Mouse (Mus musculus) spleen, adult 2 months (tissue): ENCODE data around the gene Robo3. TPM values are rescaled to one million over a fixed set of nuclear protein-coding genes. Genes with fewer than 3 reads are reported as not detected.

ENCODE experiments used
- DNase-seq, 2 experiments: peaks; one replicate each; pipeline versions ENCODE4 v3.0.0 to v3.0.0-alpha.2; 2012 to 2021; ENCODE audit warnings: low spot score in 2 of 2, low read depth in 1 of 2
- H3K27ac ChIP-seq: fragments of 200-500 bp; 2 replicates; pipeline ENCODE4 v1.5.1; 2012; ENCODE audit warnings: low read length, inconsistent platforms; ENCODE audit not compliant: insufficient read depth
- H3K27me3 ChIP-seq: fragments of 200-500 bp; 2 replicates; pipeline ENCODE4 v1.6.1; 2012; ENCODE audit warnings: mild to moderate bottlenecking, moderate library complexity, low read length, inconsistent platforms; ENCODE audit not compliant: control insufficient read depth, insufficient read depth
- H3K36me3 ChIP-seq: fragments of 200-500 bp; 2 replicates; pipeline ENCODE4 v1.6.1; 2012; ENCODE audit warnings: mild to moderate bottlenecking, low read length, inconsistent platforms; ENCODE audit not compliant: control insufficient read depth, insufficient read depth
- H3K4me1 ChIP-seq: fragments of 200-500 bp; 2 replicates; pipeline ENCODE4 v1.6.1; 2011; ENCODE audit warnings: inconsistent platforms; ENCODE audit not compliant: control insufficient read depth, insufficient read depth, insufficient read length
- H3K4me3 ChIP-seq: fragments of 200-500 bp; 2 replicates; pipeline ENCODE4 v1.5.1; 2011; ENCODE audit warnings: mild to moderate bottlenecking, inconsistent platforms; ENCODE audit not compliant: insufficient read depth, insufficient read length; ENCODE audit errors: extremely low read depth
- CTCF ChIP-seq: fragments of 200-500 bp; IDR thresholded peaks from 2 replicates; pipeline ENCODE4 v1.5.1; 2011; ENCODE audit warnings: mild to moderate bottlenecking, inconsistent platforms; ENCODE audit not compliant: insufficient read depth, insufficient read length, insufficient replicate concordance; ENCODE audit errors: extremely low read depth
- POLR2A ChIP-seq: fragments of 200-500 bp; IDR thresholded peaks from 2 replicates; pipeline ENCODE4 v1.6.1; 2011; ENCODE audit warnings: low read depth, low read length, inconsistent platforms
- WGBS: fragments of 180-500 bp; shearing (Covaris S2); methylation state at CpG from one replicate; pipeline ENCODE4 v1.1.7; 2018; 5-methylcytosine and 5-hydroxymethylcytosine counted together
- polyA plus RNA-seq: library from polyadenylated mRNA; depleted of rRNA; stranded (reverse); fragments of >200 nt; gene quantifications from 2 replicates; pipeline ENCODE4 v1.2.3, GENCODE M21; 2012; rRNA removed

Gene Robo3
- polyA plus RNA-seq, 1 experiment = 0.81 TPM

DNA sequence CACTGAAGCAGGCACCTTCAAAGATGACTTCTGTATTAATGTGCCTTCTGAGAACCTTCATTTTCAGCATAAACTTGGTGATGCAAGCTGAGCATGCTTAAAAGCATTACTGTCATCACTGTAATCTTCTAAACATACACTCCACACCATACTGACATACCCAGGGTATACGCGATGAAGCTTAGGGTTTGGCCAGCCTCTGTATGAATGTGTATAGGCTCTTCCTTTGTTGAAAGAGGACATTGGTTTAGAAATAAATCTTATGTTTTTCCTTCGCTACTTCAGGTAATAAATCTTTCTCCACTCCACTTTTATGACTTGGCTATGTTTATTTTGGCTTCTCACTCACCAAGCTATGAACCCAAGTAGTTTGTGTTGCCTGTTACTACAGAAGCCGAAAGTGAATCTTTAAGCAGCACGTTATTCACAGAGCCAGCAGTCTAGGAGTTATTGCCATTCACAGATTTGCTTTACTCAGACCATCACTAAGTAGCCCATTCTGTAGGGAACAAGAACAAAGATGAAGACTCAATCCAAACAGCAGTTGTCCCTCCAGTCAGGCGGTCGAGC lies 61.7 kb downstream of the Robo3 start:
- no peak overlapping the region for H3K27ac ChIP-seq
- H3K36me3 ChIP-seq = no peaks in the 10 kb centered on the region
- 92% methylated on average over 7 of the region's 7 CpGs for WGBS
- H3K27me3 ChIP-seq = no peaks in the 10 kb centered on the region
- no peaks in the 10 kb centered on the region for H3K4me1 ChIP-seq
- no peak for DNase-seq
- no peak for TF ChIP-seq POLR2A
- TF ChIP-seq CTCF = no peak
- no peak overlapping the region for H3K4me3 ChIP-seq

DNA sequence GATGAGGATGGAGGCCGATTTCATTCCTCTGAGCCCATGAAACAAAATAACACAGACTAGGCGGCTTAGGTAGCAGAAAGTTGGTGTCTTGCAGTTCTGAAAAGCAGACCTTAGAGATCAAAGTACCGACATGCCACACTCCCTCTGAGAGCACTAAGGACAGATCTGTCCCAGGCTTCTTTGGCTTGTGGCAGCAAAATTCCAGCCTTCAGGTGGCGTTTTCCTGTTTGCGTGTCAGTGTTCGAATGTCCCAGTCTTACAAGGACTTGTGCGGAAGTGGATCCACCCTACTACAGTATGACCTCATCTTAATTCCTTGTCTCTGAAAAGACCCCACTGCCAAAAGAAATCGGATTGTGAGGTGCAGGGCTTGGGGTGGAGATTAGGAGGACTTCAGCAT lies 64.2 kb downstream of the Robo3 start:
- H3K4me1 ChIP-seq = no peaks in the 10 kb centered on the region
- no peak overlapping the region for H3K4me3 ChIP-seq
- TF ChIP-seq CTCF = no peak
- TF ChIP-seq POLR2A = no peak
- no peak for DNase-seq
- no peak overlapping the region for H3K27ac ChIP-seq
- no peaks in the 10 kb centered on the region for H3K27me3 ChIP-seq
- no peaks in the 10 kb centered on the region for H3K36me3 ChIP-seq
- 87% methylated on average over 8 of the region's 8 CpGs for WGBS

DNA sequence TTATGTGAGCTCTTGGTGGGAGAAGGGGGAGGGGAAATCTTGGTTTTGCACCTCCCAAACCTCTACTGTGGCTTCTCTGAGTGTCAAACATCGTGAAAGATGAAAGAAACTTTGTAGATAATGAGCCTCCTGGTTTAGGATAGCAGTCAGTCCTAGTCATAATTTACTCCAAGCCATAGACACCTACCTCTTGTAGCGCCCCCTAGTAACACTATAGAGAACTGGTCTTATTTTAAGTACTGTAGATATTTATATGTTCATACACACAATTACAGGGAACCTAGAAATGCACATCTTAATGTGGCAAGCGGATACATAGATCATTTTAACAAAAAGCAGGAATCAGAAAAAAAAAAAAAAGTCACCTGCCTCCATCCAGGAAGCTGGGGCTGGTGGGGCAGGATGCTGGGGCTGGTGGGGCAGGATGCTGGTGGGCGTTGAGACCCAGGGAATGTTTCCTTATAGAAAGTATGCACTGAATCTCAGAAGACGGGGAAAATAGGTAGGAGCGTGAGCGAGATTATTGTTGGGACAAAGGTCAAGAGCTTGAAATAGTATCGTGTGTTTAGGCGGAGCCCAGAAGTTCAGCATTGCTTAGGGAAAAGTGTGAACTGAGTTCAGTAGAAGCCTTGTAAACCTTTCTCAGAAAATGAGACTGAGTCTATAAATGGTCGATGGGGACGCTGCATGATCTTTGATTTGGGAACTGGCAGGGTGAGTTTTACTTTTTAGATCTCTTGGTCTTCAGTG lies 64.8 kb downstream of the Robo3 start:
- TF ChIP-seq POLR2A = no peak
- no peak for TF ChIP-seq CTCF
- DNase-seq = no peak
- Histone ChIP-seq H3K4me3 (no peak overlapping the region), H3K27ac (no peak overlapping the region), H3K27me3 (no peaks in the 10 kb centered on the region), H3K4me1 (no peaks in the 10 kb centered on the region), H3K36me3 (no peaks in the 10 kb centered on the region)
- 82% methylated on average over 11 of the region's 11 CpGs for WGBS

DNA sequence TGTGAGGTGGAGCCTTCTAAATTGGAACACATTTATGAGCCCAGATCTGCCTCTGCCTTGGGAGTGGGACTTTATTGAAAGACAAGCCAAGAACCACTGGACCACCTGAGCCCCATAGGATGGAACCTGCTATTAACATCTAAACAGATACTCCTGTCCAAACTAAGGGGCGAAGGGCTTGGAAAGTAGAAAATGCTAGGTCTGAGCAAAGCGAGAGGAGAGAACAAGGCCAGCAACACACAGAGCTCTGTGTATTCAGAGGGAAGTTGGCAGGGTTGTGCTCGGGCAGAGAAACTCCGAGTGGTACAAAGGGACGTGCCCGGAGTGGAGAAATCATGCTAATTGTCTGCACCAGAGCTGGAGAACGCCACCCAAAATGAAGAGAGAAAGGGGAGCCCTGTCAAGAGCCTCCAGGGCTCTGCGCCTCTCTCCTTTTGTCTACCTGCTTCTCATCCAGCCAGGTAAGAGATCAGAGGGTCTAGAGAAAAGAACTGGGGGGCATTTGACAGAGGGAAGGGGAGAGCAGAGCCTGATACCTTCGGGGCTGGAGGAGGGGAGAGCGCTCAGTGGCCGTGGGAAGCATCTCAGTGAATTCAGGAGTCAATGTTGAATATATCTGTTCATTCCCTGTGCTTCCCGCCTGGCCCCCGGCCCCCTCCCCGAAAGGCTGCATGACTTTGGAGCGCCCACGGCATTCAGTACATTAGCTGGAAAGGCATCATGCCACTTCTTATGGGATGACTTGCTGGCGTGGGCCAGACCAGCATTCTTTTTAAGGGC lies 65.6 kb downstream of the Robo3 start, which contains the start of gene Hepacam:
Gene Hepacam, plus strand, starts transcription at position 51 of the 780 bp plus-strand sequence.
- WGBS = 92% methylated on average over 17 of the region's 17 CpGs
- DNase-seq = no peak
- H3K36me3 ChIP-seq = no peaks in the 10 kb centered on the region
- H3K27me3 ChIP-seq = no peaks in the 10 kb centered on the region
- no peak within 1 kb of the TSS for H3K27ac ChIP-seq
- H3K4me3 ChIP-seq = no peak within 1 kb of the TSS
- TF ChIP-seq CTCF (no peak), POLR2A (no peak)
- H3K4me1 ChIP-seq = no peaks in the 10 kb centered on the region

DNA sequence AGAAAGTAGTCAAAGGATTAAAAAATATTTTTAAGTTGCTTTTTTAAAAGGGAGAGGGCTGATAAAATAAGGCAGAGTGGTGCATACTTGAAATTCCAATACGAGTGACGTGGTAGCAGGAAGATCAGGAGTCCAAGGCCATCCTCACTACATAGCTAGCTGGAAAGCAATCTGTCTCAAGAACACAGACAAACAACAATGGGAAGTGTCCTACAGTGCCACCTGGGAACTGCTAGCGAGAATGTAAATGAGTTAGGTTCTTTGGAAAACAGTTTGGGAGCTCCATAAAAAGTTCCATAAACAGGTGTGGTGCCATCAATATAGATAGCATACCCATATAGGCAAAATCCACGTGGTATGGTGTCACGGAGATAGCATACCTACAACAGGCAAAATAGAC lies 67.3 kb downstream of the Robo3 start:
- no peaks in the 10 kb centered on the region for H3K27me3 ChIP-seq
- TF ChIP-seq POLR2A = no peak
- TF ChIP-seq CTCF = no peak
- 61% methylated on average over 5 of the region's 5 CpGs for WGBS
- H3K27ac ChIP-seq = no peak overlapping the region
- H3K4me3 ChIP-seq = no peak overlapping the region
- H3K4me1 ChIP-seq = no peaks in the 10 kb centered on the region
- H3K36me3 ChIP-seq = no peaks in the 10 kb centered on the region
- no peak for DNase-seq

Other genes starting within 250 kb of the Robo3 start
- gene Tmem218, start 225.0 kb downstream of the Robo3 start, polyA plus RNA-seq = 0.65 and 0.95 TPM in 2 replicates
- 15.6 and 17.9 TPM in 2 replicates for gene Slc37a2, start 177.5 kb downstream of the Robo3 start, polyA plus RNA-seq
- gene Ccdc15, start 84.8 kb downstream of the Robo3 start, polyA plus RNA-seq = 1.4 and 3.2 TPM in 2 replicates
- 0.04 TPM in 1 of 2 replicates, not detected in the other for gene Hepacam, start 65.9 kb downstream of the Robo3 start, polyA plus RNA-seq
- gene Robo4, start 31.3 kb downstream of the Robo3 start, polyA plus RNA-seq = 11.2 and 11.4 TPM in 2 replicates
- 18.6 and 21.8 TPM in 2 replicates for gene Msantd2, start 56.1 kb upstream of the Robo3 start, polyA plus RNA-seq
- 19.2 and 19.6 TPM in 2 replicates for gene Esam, start 94.8 kb upstream of the Robo3 start, polyA plus RNA-seq
- gene Vsig2, start 106.0 kb upstream of the Robo3 start, polyA plus RNA-seq = 2.1 and 3.7 TPM in 2 replicates
- 35.3 and 45.1 TPM in 2 replicates for gene Nrgn, start 119.7 kb upstream of the Robo3 start, polyA plus RNA-seq
- gene Siae, start 122.5 kb upstream of the Robo3 start, polyA plus RNA-seq = 3.5 and 3.8 TPM in 2 replicates
- 0.21 TPM in 1 of 2 replicates, not detected in the other for gene Spa17, start 180.5 kb upstream of the Robo3 start, polyA plus RNA-seq
- 20.7 and 22.2 TPM in 2 replicates for gene Tbrg1, start 224.1 kb upstream of the Robo3 start, polyA plus RNA-seq
- gene Panx3, start 236.0 kb upstream of the Robo3 start, polyA plus RNA-seq = not detected in 2 replicates